Mouse (Mus musculus) bone marrow, adult 2 months (tissue): ENCODE measurements around the gene C530008M17Rik.

Experiments
- CTCF ChIP-seq: fragments of 200-500 bp; IDR thresholded peaks from 2 replicates; pipeline ENCODE4 v1.5.1; 2011; ENCODE audit warnings: low read length, control low read depth; ENCODE audit not compliant: control insufficient read depth, insufficient read depth
- POLR2A ChIP-seq: fragments of 200-500 bp; IDR thresholded peaks from 2 replicates; pipeline ENCODE4 v1.6.1; 2011; ENCODE audit warnings: low read depth, mild to moderate bottlenecking, control low read depth, low read length, borderline replicate concordance; ENCODE audit not compliant: control insufficient read depth

GRCm38 (mm10) chr5:76713743-76714142 lies 57.4 kb downstream of the C530008M17Rik start:
- no peak for TF ChIP-seq CTCF
- TF ChIP-seq POLR2A: no peak
